Mouse (Mus musculus): Measurements from ENCODE around the gene Adgrl3.

DNA sequence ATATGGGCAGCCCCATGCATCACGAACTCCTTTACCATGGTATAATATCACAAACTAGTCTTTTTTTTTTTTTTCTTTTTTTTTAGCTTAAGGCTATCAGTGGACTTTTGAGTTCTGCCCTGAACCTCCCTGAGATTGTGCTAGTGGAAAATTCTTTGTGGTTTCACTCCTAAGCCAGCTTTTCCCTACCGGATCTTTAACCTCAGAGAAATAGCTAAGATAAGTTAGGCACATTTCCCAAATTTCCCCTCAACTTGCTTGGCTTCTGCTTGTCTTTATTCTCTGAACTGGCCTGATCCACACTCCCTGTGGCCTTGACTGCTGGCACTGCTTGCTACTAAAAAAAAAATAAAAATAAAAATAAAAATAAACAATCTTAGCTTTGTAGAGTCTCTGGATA, 454.7 kb downstream of the Adgrl3 start:
- TF ChIP-seq CTCF (IDR thresholded peaks at IDR 0.05; ENCODE audit: low read depth) (no peak), EP300 (IDR thresholded peaks at IDR 0.05; ENCODE audit: low read depth) (no peak)
